Mouse (Mus musculus): Measurements from ENCODE around the gene 5330417H12Rik. TPM values are rescaled to one million over a fixed set of nuclear protein-coding genes. Genes with fewer than 3 reads are reported as not detected.

Gene 5330417H12Rik
- polyA plus RNA-seq, 1 experiment from 2014 or later, result not detected

DNA sequence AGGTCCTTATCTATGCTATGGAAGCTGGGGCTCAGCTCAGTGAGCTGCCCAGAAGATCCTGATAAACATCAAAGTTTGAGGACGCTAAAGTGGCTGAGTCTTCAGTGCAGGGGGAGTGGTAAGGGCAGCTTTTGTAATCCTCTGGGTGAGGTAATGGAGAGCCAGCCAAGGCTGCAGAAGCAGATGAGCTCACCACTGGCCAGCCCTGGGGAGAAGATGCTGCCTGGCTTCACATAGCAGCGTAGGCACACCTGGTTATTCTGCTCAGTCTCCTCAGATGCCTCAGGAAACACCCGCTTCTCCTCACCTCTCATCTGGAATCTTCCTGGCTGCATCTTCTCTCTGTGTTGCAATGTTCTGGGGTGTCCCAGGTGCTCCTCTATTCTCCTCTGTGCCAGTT is 529 bp downstream of the 5330417H12Rik start:
- H3K9ac ChIP-seq (replicated peaks), result no peak overlapping the region
- H3K9me3 ChIP-seq, result no peaks in the 10 kb centered on the region
- no peaks in the 10 kb centered on the region for H3K27me3 ChIP-seq
- no peak overlapping the region for H3K4me2 ChIP-seq
- no peaks in the 10 kb centered on the region for H3K36me3 ChIP-seq
- H3K4me3 ChIP-seq (replicated peaks), result no peak overlapping the region
- 56% methylated on average over 3 of the region's 3 CpGs for WGBS
- H3K27ac ChIP-seq, result no peak overlapping the region
- no peak for ATAC-seq (ENCODE audit: insufficient number of reproducible peaks, insufficient read depth, low FRiP score, low TSS enrichment, low read depth)
- H3K4me1 ChIP-seq (replicated peaks), result peaks cover 4% of the 10 kb centered on the region

DNA sequence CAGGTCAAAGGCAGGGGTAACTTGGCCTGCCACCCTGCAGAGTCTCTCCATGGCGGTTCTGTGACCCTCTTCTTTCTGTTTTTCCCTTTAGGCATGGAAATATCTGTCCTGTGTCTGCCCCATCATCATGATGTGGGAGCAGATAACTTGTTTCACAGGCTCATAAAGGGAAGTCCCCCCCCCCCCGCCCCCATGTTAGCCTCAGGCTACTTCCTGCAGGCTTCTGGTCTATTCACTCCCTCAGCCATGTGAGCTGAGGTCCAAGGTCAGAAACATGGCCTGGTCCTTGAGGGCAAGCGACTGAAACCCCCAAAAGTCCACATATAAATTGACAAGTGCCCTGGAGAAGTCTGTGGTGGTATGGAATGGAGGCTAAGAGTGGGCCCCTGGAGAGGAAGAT is 4.8 kb downstream of the 5330417H12Rik start:
- no peak overlapping the region for H3K9ac ChIP-seq (replicated peaks)
- H3K9me3 ChIP-seq, result no peaks in the 10 kb centered on the region
- H3K36me3 ChIP-seq, result no peaks in the 10 kb centered on the region
- no peaks in the 10 kb centered on the region for H3K27me3 ChIP-seq
- H3K4me3 ChIP-seq (replicated peaks), result no peak overlapping the region
- peaks cover 21% of the 10 kb centered on the region for H3K4me1 ChIP-seq (replicated peaks)
- no peak overlapping the region for H3K4me2 ChIP-seq
- no peak overlapping the region for H3K27ac ChIP-seq
- no peak for ATAC-seq (ENCODE audit: insufficient number of reproducible peaks, insufficient read depth, low FRiP score, low TSS enrichment, low read depth)
- 67% methylated on average over 3 of the region's 3 CpGs for WGBS

DNA sequence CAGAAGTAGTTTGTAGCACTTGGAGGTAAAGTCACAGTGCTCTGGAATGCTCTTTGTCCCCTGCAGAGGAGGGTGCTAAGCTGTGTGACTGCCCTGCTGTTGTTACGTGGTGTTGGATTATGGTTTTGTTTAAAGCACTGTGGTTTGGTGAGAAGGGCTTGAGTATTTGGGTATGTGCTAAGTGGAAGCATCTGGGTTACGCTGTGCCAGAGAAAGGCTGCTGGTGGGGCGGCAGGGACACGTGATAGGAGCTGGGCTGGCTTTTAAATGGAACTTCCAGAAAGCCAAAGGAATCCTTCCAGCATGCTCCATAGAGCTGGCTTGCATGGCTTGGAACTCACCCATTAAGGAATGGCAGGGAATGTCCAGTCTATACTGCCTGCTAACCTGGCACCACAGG is 5.7 kb downstream of the 5330417H12Rik start:
- Histone ChIP-seq H3K27ac (0 out of 2 replicates have a peak overlapping the region, but pooled peaks have one; percentile 17), H3K36me3 (no peaks in the 10 kb centered on the region), H3K4me3 (replicated peaks) (no peak overlapping the region), H3K9ac (replicated peaks) (no peak overlapping the region), H3K4me1 (replicated peaks) (peaks cover 21% of the 10 kb centered on the region), H3K4me2 (no peak overlapping the region), H3K9me3 (no peaks in the 10 kb centered on the region), H3K27me3 (no peaks in the 10 kb centered on the region)
- peak; percentile 73 for ATAC-seq (ENCODE audit: insufficient number of reproducible peaks, insufficient read depth, low FRiP score, low TSS enrichment, low read depth)
- 21% methylated on average over 4 of the region's 4 CpGs for WGBS

DNA sequence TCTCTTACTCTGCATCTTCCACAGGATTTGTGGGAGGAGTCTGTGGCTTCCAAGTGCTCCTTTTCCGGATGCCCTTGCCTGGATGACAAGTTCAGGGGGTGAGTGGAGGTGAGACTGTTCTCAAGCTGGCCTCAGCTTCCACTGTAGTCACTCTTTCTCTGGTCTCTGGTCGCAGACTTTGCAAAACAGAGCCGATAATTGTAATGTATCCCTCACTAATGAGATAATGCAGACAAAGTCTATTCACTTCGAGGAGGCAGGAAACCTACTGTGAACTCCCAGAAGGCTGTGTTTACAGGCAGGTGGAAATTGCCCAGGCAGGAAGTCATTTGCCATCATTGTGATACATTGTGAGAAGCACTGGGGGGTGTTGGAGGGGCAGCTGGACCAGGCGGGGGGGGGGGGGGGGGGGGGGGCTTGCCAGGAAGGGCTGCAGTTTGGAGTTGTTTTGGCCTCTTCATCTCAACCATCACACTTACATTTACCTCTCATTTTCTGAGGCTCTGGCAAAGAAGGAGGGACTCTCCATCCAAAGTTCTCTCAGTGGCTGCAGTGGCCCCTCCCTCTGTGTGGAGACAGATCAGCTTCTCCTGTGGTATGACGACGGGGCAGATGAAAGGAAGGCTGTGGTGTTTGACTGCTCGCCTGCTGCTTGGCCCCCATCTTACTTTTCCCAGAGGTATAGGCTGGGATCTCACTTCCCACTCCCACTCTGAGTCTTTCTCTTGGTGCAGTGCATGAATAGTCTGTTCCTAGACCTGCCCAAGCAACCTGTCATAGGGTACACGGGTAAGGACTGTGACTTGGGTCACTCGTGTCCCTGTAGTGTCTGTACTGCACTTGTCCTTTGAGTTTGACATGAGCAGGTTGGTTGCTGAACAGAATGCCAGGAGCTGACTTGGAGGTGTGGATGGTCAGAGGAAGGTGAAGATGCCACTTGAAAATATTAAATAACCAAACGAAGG is 6.7 kb downstream of the 5330417H12Rik start:
- H3K27me3 ChIP-seq, result no peaks in the 10 kb centered on the region
- WGBS, result 36% methylated on average over 10 of the region's 11 CpGs

DNA sequence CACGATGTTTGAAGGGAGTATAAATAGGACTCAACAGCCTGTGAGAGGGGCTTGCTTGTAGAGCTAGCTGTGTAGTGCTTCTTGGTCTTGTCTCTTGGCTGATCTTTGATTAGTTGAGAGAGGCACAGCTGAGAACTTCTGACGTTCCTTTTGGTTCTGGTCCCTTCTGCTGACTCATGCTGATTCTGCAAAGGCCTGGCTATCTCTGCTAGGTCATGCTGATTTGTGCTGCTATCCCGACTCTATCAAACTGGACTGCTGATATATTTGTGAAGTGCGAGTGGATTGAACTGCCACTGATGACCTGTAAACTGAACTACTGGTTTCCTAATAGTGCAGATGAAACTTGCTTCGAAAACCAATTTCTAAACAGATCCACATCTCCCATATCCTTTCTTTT is 14.1 kb downstream of the 5330417H12Rik start:
- Histone ChIP-seq H3K27me3 (no peaks in the 10 kb centered on the region), H3K4me2 (no peak overlapping the region), H3K27ac (no peak overlapping the region), H3K9me3 (no peaks in the 10 kb centered on the region), H3K4me3 (replicated peaks) (no peak overlapping the region), H3K4me1 (replicated peaks) (no peaks in the 10 kb centered on the region), H3K36me3 (no peaks in the 10 kb centered on the region), H3K9ac (replicated peaks) (no peak overlapping the region)
- no peak for ATAC-seq (ENCODE audit: insufficient number of reproducible peaks, insufficient read depth, low FRiP score, low TSS enrichment, low read depth)
- 92% methylated on average over 5 of the region's 5 CpGs for WGBS

More for the DNA sequence above, 6.7 kb downstream of the 5330417H12Rik start:
- Histone ChIP-seq H3K4me3 (replicated peaks) (no peak overlapping the region), H3K4me1 (replicated peaks) (peaks cover 21% of the 10 kb centered on the region), H3K4me2 (no peak overlapping the region), H3K36me3 (no peaks in the 10 kb centered on the region), H3K9me3 (no peaks in the 10 kb centered on the region), H3K27ac (no peak overlapping the region), H3K9ac (replicated peaks) (no peak overlapping the region)
- ATAC-seq (ENCODE audit: insufficient number of reproducible peaks, insufficient read depth, low FRiP score, low TSS enrichment, low read depth), result peak; percentile 44; the same call in 1 of the 2 replicates

DNA sequence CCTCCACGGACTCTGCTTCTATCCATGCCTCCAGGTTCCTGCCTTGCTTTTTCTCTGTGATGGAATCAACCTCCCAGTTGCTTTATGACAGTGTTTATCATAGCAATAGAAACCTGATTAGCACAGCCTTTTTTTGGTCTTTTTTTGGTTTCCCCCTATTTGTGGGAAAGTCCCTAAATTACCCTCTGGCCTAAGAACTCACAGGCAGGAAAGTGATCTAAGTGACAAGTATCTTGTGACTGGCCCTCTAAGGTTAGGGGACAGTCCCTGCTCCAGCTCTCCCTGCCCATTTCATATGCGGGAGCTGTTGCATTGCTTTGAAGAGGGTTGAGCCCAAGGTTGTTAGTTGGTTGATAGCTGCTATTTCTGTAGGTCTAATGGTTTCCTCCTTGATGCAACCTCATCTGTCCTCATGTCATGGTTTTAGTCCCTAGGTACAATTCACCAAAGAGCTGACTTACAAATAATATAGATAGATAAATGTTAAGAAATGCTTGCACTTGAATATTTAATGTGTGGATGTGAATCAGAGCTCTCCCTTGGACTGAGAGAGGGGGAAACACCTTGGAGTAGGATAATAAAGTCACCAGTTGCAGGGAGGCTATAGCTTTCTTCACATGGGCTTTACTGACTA is 15.2 kb downstream of the 5330417H12Rik start:
- WGBS, result 89% methylated on average over 2 of the region's 2 CpGs
- no peak for ATAC-seq (ENCODE audit: insufficient number of reproducible peaks, insufficient read depth, low FRiP score, low TSS enrichment, low read depth)

DNA sequence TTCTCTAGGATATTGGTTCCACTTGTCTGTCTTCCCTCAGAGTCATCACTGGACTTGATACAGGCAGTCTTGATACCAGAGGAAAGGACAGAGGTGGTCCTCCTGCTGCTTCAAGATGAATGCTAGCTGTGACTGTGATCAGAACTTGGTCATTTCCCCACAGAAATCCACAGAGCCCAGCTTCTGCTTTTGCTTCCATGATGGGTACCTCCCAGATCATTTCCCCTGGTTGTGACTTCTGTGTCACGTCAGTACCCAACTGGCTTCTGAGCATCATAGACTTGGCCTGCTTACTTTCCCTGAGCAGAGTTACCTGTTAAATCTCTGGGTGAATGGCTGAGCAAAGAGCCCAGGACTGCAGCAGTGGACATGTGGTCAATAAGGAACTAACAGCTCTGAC is 17.2 kb downstream of the 5330417H12Rik start:
- no peaks in the 10 kb centered on the region for H3K9me3 ChIP-seq
- WGBS, result 79% methylated on average over 1 of the region's 1 CpGs
- ATAC-seq (ENCODE audit: insufficient number of reproducible peaks, insufficient read depth, low FRiP score, low TSS enrichment, low read depth), result no peak

More for the DNA sequence above, 15.2 kb downstream of the 5330417H12Rik start:
- H3K9ac ChIP-seq (replicated peaks), result no peak overlapping the region
- H3K4me3 ChIP-seq (replicated peaks), result no peak overlapping the region
- H3K27me3 ChIP-seq, result no peaks in the 10 kb centered on the region
- H3K4me2 ChIP-seq, result no peak overlapping the region
- H3K4me1 ChIP-seq (replicated peaks), result no peaks in the 10 kb centered on the region
- no peaks in the 10 kb centered on the region for H3K9me3 ChIP-seq
- H3K36me3 ChIP-seq, result no peaks in the 10 kb centered on the region
- no peak overlapping the region for H3K27ac ChIP-seq

DNA sequence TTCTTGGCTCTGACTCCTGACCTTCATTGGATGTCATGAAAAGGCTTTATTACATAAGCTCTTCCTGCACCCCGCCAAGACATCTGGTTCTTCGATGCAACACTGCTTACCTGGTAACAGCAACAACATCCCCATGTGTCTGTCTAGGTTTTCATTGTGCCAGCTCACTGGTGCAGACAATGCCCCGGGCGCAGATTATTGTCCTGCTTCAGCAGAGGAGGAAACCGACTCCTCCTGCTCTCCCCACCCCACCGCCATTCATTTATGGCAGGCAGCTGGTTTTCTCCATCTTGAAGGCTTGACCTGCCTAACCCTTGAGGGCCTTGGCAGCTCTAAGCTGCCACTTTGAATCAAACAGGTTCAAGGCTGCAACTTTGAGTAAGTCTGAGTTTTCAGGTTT is 22.0 kb downstream of the 5330417H12Rik start:
- 66% methylated on average over 6 of the region's 6 CpGs for WGBS
- no peak overlapping the region for H3K9ac ChIP-seq (replicated peaks)

More for the DNA sequence above, 17.2 kb downstream of the 5330417H12Rik start:
- Histone ChIP-seq H3K4me1 (replicated peaks) (no peaks in the 10 kb centered on the region), H3K36me3 (no peaks in the 10 kb centered on the region), H3K4me2 (no peak overlapping the region), H3K9ac (replicated peaks) (no peak overlapping the region), H3K27ac (no peak overlapping the region), H3K4me3 (replicated peaks) (no peak overlapping the region), H3K27me3 (no peaks in the 10 kb centered on the region)

DNA sequence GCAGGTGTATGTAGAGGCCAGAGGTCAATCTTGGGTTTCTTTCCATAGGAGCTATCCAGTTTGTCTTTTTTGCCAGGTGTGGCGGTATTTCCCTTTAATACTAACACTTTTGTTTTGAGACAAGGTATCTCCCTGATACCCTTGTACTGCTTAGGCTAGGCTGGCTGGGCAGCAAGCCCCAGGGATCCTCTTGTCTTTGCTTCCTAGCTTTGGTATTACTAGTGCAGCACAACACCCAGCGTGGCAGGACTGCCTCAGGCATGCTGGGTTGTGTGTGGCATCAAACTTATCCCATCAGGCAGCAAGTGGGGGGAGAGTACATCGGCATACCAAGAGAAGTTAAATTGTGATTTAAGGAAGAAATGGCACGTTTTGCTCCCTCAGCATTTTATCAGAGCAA is 22.5 kb downstream of the 5330417H12Rik start:
- no peak overlapping the region for H3K4me2 ChIP-seq
- H3K9me3 ChIP-seq, result no peaks in the 10 kb centered on the region
- no peak overlapping the region for H3K4me3 ChIP-seq (replicated peaks)
- no peak for ATAC-seq (ENCODE audit: insufficient number of reproducible peaks, insufficient read depth, low FRiP score, low TSS enrichment, low read depth)
- no peaks in the 10 kb centered on the region for H3K4me1 ChIP-seq (replicated peaks)
- 86% methylated on average over 4 of the region's 4 CpGs for WGBS
- H3K9ac ChIP-seq (replicated peaks), result no peak overlapping the region
- no peak overlapping the region for H3K27ac ChIP-seq
- no peaks in the 10 kb centered on the region for H3K36me3 ChIP-seq
- no peaks in the 10 kb centered on the region for H3K27me3 ChIP-seq

More for the DNA sequence above, 22.0 kb downstream of the 5330417H12Rik start:
- H3K4me1 ChIP-seq (replicated peaks), result no peaks in the 10 kb centered on the region
- H3K9me3 ChIP-seq, result no peaks in the 10 kb centered on the region
- H3K4me3 ChIP-seq (replicated peaks), result no peak overlapping the region
- ATAC-seq (ENCODE audit: insufficient number of reproducible peaks, insufficient read depth, low FRiP score, low TSS enrichment, low read depth), result no peak
- no peaks in the 10 kb centered on the region for H3K27me3 ChIP-seq
- no peak overlapping the region for H3K4me2 ChIP-seq
- H3K36me3 ChIP-seq, result no peaks in the 10 kb centered on the region
- no peak overlapping the region for H3K27ac ChIP-seq

DNA sequence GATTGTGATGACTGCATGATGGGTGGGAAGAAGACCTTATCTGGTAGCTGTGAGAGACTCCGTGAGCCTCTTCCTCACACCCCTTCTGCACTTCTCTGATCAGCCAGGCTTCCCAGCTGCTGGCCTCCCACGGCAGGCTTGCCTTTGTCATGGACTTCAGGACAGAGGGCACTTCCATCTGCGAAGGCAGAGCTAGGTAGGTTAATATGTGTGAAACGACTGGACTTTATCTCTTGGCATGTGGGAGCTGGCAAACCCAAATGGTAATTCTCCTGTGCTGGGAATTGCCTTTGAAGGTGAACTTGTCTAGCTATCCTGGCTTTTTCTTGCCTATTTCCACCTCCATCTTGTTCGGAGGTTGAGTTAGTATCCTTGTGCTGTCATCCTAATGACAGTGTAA is 24.3 kb downstream of the 5330417H12Rik start:
- 0 out of 2 replicates have a peak, but pooled peaks cover 6% of the 10 kb centered on the region for H3K4me1 ChIP-seq (replicated peaks)
- no peak overlapping the region for H3K4me2 ChIP-seq
- 72% methylated on average over 5 of the region's 5 CpGs for WGBS
- no peaks in the 10 kb centered on the region for H3K36me3 ChIP-seq
- no peaks in the 10 kb centered on the region for H3K27me3 ChIP-seq
- no peaks in the 10 kb centered on the region for H3K9me3 ChIP-seq
- H3K4me3 ChIP-seq (replicated peaks), result no peak overlapping the region
- H3K27ac ChIP-seq, result no peak overlapping the region
- H3K9ac ChIP-seq (replicated peaks), result no peak overlapping the region
- ATAC-seq (ENCODE audit: insufficient number of reproducible peaks, insufficient read depth, low FRiP score, low TSS enrichment, low read depth), result no peak

DNA sequence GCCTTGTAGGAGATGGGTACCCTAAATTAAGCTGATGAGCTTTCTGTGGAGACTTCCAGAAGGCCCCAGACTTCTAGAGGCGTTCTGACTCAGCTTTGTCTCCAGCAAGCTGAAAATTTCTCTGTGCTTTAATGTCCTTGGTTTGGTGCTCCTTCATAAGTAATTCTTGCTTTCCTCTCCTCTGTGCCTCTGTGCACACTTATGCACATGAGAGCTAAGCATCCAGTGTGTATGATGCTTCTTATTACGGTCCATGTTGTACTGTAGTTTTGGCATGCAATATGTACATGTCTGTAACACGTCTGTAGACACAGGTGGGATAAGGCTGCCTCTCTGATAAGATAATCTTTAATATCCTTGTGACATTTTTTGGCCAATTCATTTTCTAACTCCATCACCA is 27.0 kb downstream of the 5330417H12Rik start:
- peaks cover 18% of the 10 kb centered on the region; the same call in 1 of the 2 replicates for H3K4me1 ChIP-seq (replicated peaks)
- H3K27ac ChIP-seq, result no peak overlapping the region

More for the DNA sequence above, 27.0 kb downstream of the 5330417H12Rik start:
- H3K4me3 ChIP-seq (replicated peaks), result no peak overlapping the region
- H3K4me2 ChIP-seq, result no peak overlapping the region
- 80% methylated on average over 3 of the region's 3 CpGs for WGBS
- H3K9me3 ChIP-seq, result no peaks in the 10 kb centered on the region
- no peak overlapping the region for H3K9ac ChIP-seq (replicated peaks)
- H3K27me3 ChIP-seq, result no peaks in the 10 kb centered on the region
- no peak for ATAC-seq (ENCODE audit: insufficient number of reproducible peaks, insufficient read depth, low FRiP score, low TSS enrichment, low read depth)
- H3K36me3 ChIP-seq, result peaks cover 2% of the 10 kb centered on the region; the same call in 1 of the 2 replicates

Data from limb, embryonic 12.5 days (tissue).